Mouse (Mus musculus) embryonic facial prominence, embryonic 11.5 days (tissue): ENCODE data around the gene Mcm8. TPM values are rescaled to one million over a fixed set of nuclear protein-coding genes. Genes with fewer than 3 reads are reported as not detected.
A peak's percentile ranks its signal among the peaks of the same experiment; 100 is the strongest.

Experiments
- ATAC-seq: fragments of 200-750 bp; cut with Nextera tagmentation; replicated peaks from 2 replicates; pipeline ENCODE4 v1.8.0; 2017; ENCODE audit warnings: low read depth; ENCODE audit not compliant: insufficient number of reproducible peaks, low FRiP score, low TSS enrichment
- DNase-seq: peaks from one replicate; pipeline ENCODE4 v3.0.0-alpha.2; 2015; ENCODE audit warnings: low spot score
- H3K27ac ChIP-seq: fragments of 300-500 bp; sonication (generic); replicated peaks from 2 replicates; pipeline ENCODE4 v1.5.1; 2014; ENCODE audit warnings: mild to moderate bottlenecking, low read depth, low read length, control low read depth
- H3K27me3 ChIP-seq: fragments of 300-500 bp; sonication (generic); 2 replicates; pipeline ENCODE4 v1.6.1; 2014; ENCODE audit warnings: mild to moderate bottlenecking, low read length, moderate library complexity, mixed read lengths; ENCODE audit not compliant: control insufficient read depth, insufficient read depth
- H3K36me3 ChIP-seq: fragments of 300-500 bp; sonication (generic); replicated peaks from 2 replicates; pipeline ENCODE4 v1.6.1; 2014; ENCODE audit warnings: low read depth, mild to moderate bottlenecking, low read length, moderate library complexity, mixed read lengths; ENCODE audit not compliant: control insufficient read depth, insufficient read depth
- H3K4me1 ChIP-seq: fragments of 300-500 bp; sonication (generic); 2 replicates; pipeline ENCODE4 v1.6.1; 2014; ENCODE audit warnings: low read length, mixed read lengths; ENCODE audit not compliant: control insufficient read depth, insufficient read depth
- H3K4me2 ChIP-seq: fragments of 300-500 bp; sonication (generic); 2 replicates; pipeline ENCODE4 v1.6.1; 2014; ENCODE audit warnings: low read depth, mild to moderate bottlenecking, control low read depth, low read length, moderate library complexity
- H3K4me3 ChIP-seq: fragments of 300-500 bp; sonication (generic); 2 replicates; pipeline ENCODE4 v1.5.1; 2014; ENCODE audit warnings: low read depth, low read length, control low read depth
- H3K9ac ChIP-seq: fragments of 300-500 bp; sonication (generic); replicated peaks from 2 replicates; pipeline ENCODE4 v1.6.1; 2014; ENCODE audit warnings: mild to moderate bottlenecking, control low read depth, low read length
- H3K9me3 ChIP-seq: fragments of 300-500 bp; sonication (generic); replicated peaks from 2 replicates; pipeline ENCODE4 v1.6.1; 2016; ENCODE audit warnings: mild to moderate bottlenecking, low read length, inconsistent platforms, mixed read lengths; ENCODE audit not compliant: control insufficient read depth
- WGBS: fragments of 180-500 bp; shearing (Covaris S2); extraction: QIAGEN DNeasy Blood & Tissue Kit; methylation state at CpG from one replicate; pipeline ENCODE4 v1.1.7; 2014; 5-methylcytosine and 5-hydroxymethylcytosine counted together
- polyA plus RNA-seq: library from polyadenylated mRNA; unstranded; fragments of >200 nt; fragmentation: Nextera tagmentation; extraction: Ambion mirVana; gene quantifications from 2 replicates; pipeline ENCODE4 v1.2.1, GENCODE M21; 2014

Mcm8 gene
- 25.0 and 25.7 TPM in 2 replicates for polyA plus RNA-seq

DNA sequence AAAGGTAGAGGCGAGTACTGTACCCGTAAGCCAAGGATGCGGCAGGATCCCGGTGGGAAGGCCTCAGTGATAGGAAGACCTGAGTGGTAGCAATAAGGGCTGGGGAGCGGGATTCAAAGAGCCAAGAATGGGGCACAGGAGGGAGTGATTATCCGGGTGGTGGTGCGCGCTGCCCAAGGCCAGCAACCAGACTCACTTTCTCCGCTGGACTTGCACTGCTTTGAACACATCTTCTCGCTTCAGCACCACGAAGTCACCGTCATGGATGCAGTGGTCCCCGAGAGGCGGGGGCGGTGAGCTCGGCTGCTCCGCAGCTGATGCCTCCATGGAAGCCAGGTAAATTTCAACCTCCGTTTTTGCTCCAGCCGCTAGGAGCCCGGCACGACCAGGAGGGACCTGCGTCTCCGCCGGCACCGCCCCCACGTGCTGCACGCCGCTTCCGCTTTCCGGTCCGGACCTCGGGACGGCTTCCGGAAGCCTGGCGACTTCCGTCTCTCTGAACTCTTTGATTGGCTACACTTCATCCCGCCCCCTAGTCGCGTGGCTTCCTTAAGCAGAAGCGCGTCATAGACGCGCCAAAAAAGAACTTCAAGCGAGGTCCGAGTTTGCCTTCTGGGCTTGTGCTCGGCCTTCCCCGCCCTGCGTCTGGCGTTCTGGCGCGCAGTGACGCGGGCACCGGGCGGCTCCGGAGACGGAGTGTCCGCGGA lies at the start of gene Mcm8, which contains the start of gene Trmt6:
TSS of gene Mcm8 (plus strand) at position 534 of the 707 bp plus-strand sequence.
TSS of gene Trmt6 (minus strand) at position 448 of the 707 bp plus-strand sequence.
- Histone ChIP-seq H3K4me3 (peak within 1 kb of the TSS; percentile 77), H3K9me3 (no peaks in the 10 kb centered on the region), H3K27ac (peak within 1 kb of the TSS; percentile 67; the same call in 1 of the 2 replicates), H3K9ac (peak within 1 kb of the TSS; percentile 86), H3K4me2 (peak within 1 kb of the TSS; percentile 55), H3K4me1 (no peaks in the 10 kb centered on the region; the same call in 1 of the 2 replicates), H3K27me3 (no peaks in the 10 kb centered on the region), H3K36me3 (no peaks in the 10 kb centered on the region)
- under 1% methylated on average over 59 of the region's 59 CpGs for WGBS
- DNase-seq (peak; percentile 99), ATAC-seq (peak; percentile 99)

DNA sequence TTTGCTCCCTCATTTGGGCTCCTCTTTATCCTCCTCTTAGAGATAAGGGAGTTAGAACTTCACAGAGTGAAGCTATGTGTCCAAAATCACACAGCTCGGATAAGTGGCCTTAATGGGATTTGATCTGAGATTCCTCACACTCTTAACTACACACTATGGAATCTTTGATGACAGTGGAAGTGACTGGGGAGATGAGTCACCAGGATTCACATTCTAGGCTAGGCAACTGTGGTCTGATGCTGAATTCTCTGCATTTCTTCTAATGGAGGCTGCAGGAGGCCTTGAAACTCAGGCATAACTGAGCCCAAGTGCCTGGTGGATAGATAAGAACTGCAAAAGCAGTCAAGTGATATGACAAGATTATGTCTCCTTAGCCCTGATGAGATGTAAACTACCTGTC lies 45.1 kb upstream of the Mcm8 start:
- 81% methylated on average over 1 of the region's 1 CpGs for WGBS
- no peak overlapping the region for H3K4me2 ChIP-seq
- H3K4me1 ChIP-seq = no peaks in the 10 kb centered on the region
- DNase-seq = no peak
- no peak for ATAC-seq
- no peak overlapping the region for H3K4me3 ChIP-seq
- H3K27me3 ChIP-seq = no peaks in the 10 kb centered on the region
- no peak overlapping the region for H3K9ac ChIP-seq
- H3K9me3 ChIP-seq = no peaks in the 10 kb centered on the region
- no peaks in the 10 kb centered on the region for H3K36me3 ChIP-seq
- H3K27ac ChIP-seq = no peak overlapping the region

DNA sequence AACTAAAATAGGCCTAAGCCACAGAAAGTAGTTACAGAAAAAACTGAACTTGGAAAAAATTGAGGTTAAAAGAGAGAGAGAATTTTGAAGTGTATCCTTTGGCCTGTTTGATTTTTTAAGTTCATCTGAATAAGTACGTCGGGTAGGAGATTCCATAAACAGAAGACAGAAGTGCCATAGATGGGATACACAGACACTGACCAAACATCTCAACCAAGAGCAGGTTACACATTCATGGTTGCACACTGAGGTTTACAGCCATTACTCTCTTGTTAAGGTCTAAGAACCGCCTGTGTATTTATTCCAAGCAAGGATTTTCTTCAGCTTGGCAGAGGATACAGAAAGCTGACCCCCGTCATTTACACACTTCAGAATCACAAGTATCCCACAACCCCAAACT lies 35.0 kb upstream of the Mcm8 start, which contains the start of gene Chgb:
TSS of gene Chgb (plus strand) at position 301 of the 400 bp plus-strand sequence.
- H3K9ac ChIP-seq = no peak within 1 kb of the TSS

DNA sequence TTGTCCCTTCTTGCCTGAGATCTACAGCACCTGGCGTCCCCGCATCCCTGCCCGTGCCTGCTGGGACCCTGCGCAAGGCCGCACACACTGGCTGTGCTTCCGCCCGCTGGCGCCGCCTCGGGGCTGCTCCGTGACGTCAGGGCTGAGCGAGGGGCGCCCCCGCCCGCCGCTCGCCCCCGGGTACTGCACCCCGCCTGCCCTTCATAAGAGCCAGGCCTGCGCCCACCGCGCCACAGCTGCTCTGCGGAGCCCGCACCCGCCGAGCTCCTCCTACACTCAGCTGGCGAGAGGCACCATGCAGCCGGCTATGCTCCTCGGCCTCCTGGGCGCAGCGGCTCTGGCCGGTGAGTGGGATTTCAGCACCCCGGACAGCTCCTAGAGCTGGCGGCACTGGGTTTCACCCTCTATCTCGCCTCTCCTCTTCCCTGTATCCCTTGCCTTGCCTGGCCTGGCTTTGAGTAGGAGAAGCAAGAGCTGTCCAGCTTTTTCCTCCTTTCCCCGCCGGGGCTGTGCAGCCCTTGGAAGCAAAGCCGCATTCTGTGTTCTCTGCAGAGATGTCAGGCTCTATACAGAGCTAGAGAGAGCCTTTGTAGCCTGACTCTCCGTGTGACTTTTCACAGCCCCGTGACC lies 34.4 kb upstream of the Mcm8 start:
- ATAC-seq (peak; percentile 100), DNase-seq (peak; percentile 96)
- Histone ChIP-seq H3K36me3 (no peaks in the 10 kb centered on the region), H3K27me3 (no peaks in the 10 kb centered on the region), H3K27ac (0 out of 2 replicates have a peak overlapping the region, but pooled peaks have one; percentile 2), H3K9me3 (no peaks in the 10 kb centered on the region), H3K4me3 (peak overlapping the region; percentile 39), H3K9ac (no peak overlapping the region), H3K4me2 (peak overlapping the region; percentile 86), H3K4me1 (no peaks in the 10 kb centered on the region)
- under 1% methylated on average over 39 of the region's 41 CpGs for WGBS

More for the DNA sequence above, 35.0 kb upstream of the Mcm8 start, which contains the start of gene Chgb:
- H3K4me2 ChIP-seq = peak within 1 kb of the TSS; percentile 86
- 0 out of 2 replicates have a peak within 1 kb of the TSS, but pooled peaks have one; percentile 2 for H3K27ac ChIP-seq
- no peaks in the 10 kb centered on the region for H3K9me3 ChIP-seq
- H3K4me3 ChIP-seq = peak within 1 kb of the TSS; percentile 39
- H3K36me3 ChIP-seq = no peaks in the 10 kb centered on the region
- H3K4me1 ChIP-seq = no peaks in the 10 kb centered on the region
- DNase-seq (no peak), ATAC-seq (no peak)
- no peaks in the 10 kb centered on the region for H3K27me3 ChIP-seq
- WGBS = 6% methylated on average over 4 of the region's 4 CpGs

DNA sequence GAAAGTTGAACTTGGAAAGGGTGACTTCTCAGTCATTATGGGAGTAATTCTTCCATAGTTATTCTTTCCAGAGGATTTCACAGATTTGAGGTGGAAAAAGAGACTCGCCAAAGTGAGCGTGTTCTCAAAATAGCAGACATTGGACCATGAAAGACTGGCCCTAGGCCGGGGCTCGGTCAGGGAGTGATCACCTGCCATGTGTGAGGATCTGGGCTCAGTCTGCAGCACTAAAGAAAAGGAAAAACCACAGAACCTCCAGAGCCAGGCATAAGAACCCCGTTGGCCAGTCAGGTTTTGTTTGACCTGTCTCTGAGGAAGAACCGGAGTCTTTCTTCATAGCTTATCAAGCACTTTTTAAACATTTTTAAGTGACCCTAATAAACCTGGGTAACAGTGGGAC lies 31.9 kb upstream of the Mcm8 start:
- Histone ChIP-seq H3K9ac (no peak overlapping the region), H3K4me1 (no peaks in the 10 kb centered on the region), H3K36me3 (no peaks in the 10 kb centered on the region), H3K4me3 (no peak overlapping the region), H3K27ac (no peak overlapping the region), H3K4me2 (no peak overlapping the region), H3K9me3 (no peaks in the 10 kb centered on the region), H3K27me3 (no peaks in the 10 kb centered on the region)
- ATAC-seq = no peak
- DNase-seq = no peak
- WGBS = 89% methylated on average over 6 of the region's 6 CpGs

DNA sequence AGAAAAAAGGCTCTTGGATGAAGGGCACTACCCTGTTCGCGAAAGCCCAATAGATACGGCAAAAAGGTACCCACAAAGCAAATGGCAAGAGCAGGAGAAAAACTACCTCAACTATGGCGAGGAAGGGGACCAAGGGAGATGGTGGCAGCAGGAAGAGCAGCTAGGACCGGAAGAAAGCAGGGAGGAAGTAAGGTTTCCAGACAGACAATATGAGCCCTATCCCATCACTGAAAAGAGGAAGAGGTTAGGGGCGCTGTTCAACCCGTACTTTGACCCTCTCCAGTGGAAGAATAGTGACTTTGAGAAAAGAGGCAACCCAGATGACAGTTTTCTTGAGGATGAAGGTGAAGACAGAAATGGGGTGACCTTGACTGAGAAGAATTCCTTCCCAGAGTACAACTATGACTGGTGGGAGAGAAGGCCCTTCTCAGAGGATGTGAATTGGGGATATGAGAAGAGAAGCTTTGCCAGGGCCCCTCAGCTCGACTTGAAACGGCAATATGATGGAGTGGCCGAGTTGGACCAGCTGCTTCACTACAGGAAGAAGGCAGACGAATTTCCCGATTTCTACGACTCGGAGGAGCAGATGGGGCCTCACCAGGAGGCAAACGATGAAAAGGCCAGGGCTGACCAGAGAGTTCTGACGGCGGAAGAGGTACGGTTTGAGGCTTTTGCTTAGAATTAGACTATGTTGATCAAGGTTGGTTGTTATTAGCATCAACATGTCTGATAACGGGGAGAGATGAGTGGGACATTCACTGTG lies 22.3 kb upstream of the Mcm8 start:
- Histone ChIP-seq H3K9ac (no peak overlapping the region), H3K36me3 (no peaks in the 10 kb centered on the region)
- 88% methylated on average over 19 of the region's 19 CpGs for WGBS

DNA sequence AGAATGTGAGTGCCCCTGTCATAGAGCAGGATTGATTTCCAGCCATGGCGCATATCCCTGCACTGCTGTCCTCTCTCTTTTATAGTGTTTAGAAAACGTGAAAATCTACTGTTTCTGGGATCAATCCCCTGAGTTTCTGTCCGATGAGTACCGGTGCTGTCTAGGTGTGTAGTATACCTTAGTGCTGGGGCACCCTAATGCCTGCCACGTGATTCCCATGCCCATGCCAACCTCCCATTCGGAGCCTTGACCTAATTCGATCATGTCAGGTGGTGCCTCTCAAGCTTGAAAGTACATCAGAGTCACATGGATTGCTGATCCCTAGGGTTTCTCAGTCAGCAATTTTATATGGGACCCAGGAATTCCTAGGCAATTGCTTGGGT lies 21.7 kb upstream of the Mcm8 start:
- WGBS = 82% methylated on average over 7 of the region's 7 CpGs
- H3K4me2 ChIP-seq = no peak overlapping the region
- DNase-seq = no peak
- no peaks in the 10 kb centered on the region for H3K27me3 ChIP-seq
- no peaks in the 10 kb centered on the region for H3K36me3 ChIP-seq
- no peaks in the 10 kb centered on the region for H3K9me3 ChIP-seq
- H3K27ac ChIP-seq = no peak overlapping the region
- no peak overlapping the region for H3K4me3 ChIP-seq
- ATAC-seq = no peak
- H3K9ac ChIP-seq = no peak overlapping the region
- no peaks in the 10 kb centered on the region for H3K4me1 ChIP-seq

More for the DNA sequence above, 22.3 kb upstream of the Mcm8 start:
- H3K27me3 ChIP-seq = no peaks in the 10 kb centered on the region
- ATAC-seq = no peak
- H3K4me1 ChIP-seq = no peaks in the 10 kb centered on the region
- no peak overlapping the region for H3K27ac ChIP-seq
- H3K4me2 ChIP-seq = no peak overlapping the region
- DNase-seq = no peak
- no peak overlapping the region for H3K4me3 ChIP-seq
- no peaks in the 10 kb centered on the region for H3K9me3 ChIP-seq
